Mouse (Mus musculus) v-Abl transformed pro-B cells (cell line): ENCODE results near the gene Ptgis.

Experiments used
- in situ Hi-C, 2 experiments: fragments of 400-800 bp; cut with MboI; formaldehyde crosslinking; loops; one replicate each; pipeline ENCODE4 v1.15.1; 2025; ENCODE audit not compliant: unreplicated experiment in 2 of 2

Ptgis gene

DNA sequence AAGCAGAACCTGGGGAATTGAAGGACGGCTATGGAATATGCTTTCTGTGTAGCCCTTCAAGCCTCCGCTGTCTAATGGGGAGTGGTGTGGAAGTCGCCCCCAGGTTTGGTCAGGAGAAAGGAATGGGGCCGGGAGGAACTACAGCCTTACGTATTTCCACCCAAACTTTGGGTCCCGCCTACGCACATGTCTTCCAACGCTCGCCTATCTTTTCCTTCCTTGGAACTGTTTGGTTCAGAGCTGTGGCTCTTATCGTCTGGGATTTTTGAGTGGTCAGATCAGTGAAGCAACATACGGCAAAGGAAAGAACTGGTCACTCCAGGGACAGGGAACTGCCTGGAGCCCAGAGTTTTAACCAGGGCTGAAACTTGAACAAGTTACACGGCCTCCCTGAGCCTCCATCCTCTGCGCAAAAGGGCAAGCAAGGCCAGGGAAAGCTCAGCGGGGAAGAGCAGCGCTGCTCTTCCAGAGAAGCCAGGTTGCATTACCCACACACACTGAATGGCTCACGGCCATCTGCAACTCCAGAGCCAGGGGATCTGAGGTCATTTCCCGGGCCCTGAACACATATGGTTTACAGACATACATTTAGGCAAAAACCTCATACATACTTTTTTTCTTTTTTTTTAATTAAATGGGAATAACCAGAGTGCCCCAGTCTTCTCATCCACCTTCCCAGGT is 4.9 kb downstream of the Ptgis start:
- in situ Hi-C loops, result no loop called here

DNA sequence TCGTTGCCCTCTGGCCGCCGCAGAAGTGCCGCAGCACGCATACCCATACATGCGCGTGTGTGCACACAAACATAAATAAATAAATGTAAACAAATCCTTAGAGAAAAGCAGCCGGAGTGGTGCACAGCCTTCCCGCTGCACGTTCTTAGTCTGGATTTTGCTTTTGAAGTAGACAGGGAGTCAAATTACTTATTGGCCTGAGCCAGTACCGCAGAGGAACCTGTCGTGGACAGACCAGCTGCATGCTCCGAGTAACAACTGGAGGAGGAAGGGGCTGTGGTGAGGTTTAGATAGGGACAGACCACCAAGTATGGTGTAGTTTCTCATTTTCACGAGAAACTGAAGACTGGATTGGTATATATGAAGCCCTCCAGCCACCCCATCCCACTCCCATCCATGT is 6.6 kb downstream of the Ptgis start:
- in situ Hi-C loops, result no loop called here

DNA sequence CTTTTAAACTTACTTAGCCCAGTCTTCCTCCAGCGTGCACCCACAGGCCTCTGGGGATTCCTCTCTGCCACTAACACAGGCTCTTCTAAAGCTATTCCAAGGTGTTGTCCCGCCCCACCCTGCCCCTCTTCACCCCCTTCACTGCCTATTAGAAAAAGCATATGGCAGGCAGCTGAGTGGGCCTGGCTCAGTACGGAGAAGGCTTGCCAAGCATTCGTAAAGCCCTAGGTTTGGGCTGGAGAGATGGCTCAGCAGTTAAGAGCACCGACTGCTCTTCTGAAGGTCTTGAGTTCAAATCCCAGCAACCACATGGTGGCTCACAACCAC is 7.4 kb downstream of the Ptgis start:
- in situ Hi-C loops, result no loop called here

DNA sequence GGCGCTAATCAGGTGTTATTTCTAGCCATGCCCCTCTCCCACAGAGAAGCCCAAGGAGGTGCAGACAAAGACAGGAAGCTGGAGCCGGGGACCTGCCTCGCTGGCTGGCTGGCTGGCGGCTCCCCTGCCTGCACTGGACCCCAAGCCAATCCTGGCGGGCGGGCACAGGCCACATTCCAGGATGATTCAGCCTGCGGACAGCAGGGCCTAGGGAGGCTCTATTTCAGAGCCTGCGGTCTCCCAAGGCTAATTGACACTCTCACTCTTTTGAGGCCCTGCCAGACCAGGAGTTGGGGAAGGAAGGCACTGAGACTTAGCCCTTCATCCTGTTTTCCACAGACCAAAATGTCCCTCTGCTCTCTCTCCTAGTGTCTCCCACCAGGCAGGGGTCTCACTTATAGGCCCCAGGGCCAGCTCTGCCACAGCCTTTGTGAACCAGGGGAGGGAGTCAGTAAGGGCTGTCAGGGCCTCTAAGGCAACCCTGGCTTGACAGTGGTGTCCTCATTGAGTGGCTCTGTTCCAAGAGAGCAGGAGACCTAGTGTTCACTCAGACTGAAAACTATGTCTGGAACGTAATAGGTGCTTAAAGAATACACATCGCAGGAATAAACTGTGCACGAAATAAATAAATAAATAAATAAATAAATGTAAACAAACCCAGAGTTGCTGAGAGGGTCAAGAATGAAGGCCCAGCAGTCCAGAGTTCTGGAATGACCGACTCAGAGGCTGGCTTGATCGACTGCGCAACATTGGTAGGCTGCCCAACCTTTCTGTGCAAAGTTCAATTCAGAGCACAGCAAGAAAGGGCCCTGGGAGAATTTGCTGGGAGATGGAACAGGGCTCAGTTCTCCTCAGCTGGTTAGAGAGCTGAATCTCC is 8.0 kb downstream of the Ptgis start:
- in situ Hi-C loops, result no loop called here

DNA sequence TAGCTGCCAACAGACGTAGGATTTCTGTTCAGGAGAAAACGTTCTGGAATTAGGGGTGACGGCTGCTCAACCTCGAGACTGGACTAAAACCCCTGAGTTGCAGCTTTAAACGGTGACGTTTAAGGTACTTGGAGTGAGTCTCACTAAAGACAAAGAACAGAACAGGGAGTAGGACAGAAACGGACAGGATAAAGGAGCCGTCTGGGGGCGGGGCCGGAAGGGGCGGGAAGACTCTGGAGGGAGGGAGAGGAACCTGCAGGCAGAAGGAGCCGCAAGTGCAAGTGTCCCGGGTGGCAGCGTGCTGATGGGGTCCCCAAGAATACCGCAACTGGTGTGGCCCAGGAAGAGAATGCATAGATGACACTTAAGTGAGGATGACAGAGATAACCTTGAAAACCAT is 9.8 kb downstream of the Ptgis start:
- in situ Hi-C loops, result no loop called here

DNA sequence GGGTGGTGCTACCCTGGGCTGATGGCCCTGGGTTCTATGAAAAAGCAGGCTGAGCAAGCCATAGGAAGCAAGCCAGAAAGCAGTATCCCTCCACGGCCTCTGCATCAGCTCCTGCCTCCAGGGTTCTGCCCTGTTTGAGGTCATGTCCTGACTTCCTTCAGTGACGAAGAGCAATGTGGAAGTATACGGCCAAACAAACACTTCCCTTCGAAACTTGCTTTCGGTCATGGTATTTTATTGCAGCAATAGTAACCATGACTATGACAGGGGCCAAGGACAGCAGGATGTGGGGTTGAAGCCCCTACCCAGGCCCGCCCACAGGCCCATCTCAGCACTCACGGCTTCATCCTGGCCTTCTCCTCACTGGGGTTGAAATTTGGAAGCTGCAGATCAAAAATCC is 15.5 kb downstream of the Ptgis start:
- in situ Hi-C loops, result loop anchor here (5.0 to 25.0 kb wide), 5 partner anchors 52 to 1138 kb away; partner anchors contain the start of gene Slc9a8 (in 1 of the 2)

DNA sequence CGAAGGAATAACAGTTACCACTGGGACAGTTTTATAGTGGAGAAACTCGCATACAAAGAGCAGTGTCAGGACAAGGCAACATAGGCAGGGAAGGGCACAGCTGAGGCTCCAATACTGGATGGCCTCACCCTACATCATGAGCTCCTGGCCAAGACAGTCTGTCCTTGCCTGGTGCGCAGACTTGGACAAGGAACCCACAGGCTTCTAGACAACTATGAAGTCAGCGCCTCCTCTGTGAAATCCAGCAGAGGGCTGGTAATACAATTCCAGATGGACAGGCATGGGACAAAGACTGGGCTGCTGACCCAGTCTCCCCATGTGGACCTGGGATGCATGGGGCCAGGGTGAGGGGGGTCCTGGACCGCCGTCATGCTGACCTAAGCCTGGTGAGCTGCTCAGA is 16.2 kb downstream of the Ptgis start:
- in situ Hi-C loops, result loop anchor here (5.0 to 25.0 kb wide), 5 partner anchors 53 to 1137 kb away; partner anchors contain the start of gene Slc9a8 (in 1 of the 2)

DNA sequence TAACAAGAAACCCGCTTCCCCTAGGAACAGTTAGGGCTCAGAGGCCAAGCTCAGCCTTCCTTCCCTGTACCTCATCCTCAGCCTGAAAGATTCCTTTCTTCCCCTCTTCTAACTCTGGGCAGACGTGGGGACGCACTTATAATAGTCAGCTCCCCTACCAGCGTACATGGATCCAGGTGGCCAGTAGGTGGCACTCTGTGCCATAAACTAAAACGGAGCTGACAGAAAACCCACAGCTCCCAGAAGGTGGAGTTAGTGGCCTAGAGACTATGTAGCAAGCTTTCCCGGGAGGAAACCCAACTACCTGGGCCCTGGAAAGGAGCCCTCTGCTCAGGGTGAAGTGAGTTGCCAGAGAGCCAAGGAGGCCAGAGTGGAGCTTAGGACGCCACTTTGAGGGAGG is 18.3 kb downstream of the Ptgis start:
- in situ Hi-C loops, result loop anchor here (5.0 to 25.0 kb wide), 5 partner anchors 55 to 1135 kb away; partner anchors contain the start of gene Slc9a8 (in 1 of the 2)

DNA sequence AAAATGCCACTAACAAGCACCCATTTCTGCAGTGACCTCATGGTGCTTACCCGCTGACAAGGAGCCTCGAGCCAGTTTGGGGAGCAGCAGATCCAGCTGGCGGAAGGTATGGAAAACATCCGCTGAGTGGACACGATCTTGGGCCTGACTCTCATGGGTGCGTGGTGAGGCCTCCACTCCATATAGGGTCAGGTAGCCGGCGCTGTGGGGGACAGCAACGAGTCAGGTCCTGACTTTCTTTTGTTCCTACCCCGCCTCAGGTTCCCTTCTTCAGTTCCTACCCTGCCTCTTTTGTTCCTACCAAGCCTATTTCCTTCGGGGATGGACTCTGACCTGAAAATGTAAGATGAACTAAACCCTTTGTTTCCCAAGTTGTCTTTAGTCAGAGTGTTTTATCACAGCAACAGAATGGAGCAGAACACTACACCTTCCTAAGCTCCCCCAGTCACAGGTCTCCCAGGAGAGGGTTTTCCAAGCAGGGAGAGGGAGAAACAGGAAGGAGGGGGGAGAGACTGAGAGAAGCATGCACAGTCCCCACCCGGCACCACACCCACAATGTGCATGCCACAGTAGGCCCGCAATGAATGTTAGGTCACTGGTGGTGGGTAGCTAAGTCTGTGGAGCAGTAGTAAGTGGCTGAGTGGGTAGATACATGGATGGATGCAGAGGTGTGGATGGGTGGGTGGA is 19.1 kb downstream of the Ptgis start:
- in situ Hi-C loops, result loop anchor here (5.0 to 25.0 kb wide), 5 partner anchors 56 to 1134 kb away; partner anchors contain the start of gene Slc9a8 (in 1 of the 2)

DNA sequence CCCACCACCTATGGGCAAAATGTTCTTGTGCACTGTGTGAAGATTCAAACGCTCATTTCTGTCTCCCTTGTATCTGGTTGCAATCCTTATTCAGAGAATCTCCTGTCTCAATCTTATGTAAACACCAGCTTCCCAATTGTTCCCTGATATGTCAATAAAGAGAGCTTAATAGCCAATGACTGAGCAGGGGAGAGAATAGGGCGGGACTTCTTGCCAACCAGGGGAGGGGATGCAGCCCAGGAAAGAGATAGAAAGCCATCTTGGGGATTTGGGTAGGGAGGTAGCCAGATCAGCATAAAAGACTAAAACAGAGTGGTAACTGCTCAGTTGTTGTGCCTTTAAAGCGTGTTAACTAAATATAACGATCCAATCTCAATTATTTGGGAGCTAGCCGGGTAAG is 19.7 kb downstream of the Ptgis start:
- in situ Hi-C loops, result loop anchor here (5.0 to 25.0 kb wide), 5 partner anchors 57 to 1133 kb away; partner anchors contain the start of gene Slc9a8 (in 1 of the 2)

DNA sequence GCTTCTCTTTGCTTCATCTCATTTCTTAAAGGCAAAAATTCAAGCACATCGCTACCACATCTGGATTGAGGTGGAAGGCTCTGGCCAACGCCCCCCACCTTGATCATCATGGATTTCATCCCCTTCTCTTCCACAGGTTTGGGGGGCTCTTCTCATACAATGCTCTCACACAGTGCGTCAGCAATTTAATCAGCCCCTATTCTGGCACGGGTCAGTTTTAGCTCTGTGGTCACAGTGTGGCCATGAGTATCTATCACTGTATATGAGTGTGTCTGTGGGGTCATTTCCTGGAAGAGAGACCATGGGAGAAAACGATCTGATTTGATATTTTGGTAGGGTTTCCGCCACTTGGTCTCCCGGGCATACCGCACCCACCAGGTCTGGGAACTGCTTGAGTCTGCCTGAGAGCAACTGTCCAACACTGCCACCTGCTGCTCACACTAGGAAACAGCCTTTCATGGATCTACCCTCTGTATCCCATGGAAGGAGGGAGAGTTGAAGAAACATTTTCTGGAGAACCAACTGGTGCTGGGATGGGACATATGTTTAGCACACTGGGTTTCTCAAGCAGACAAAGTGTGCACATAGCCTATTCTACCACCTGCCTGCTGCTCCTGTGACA is 21.1 kb downstream of the Ptgis start:
- in situ Hi-C loops, result loop anchor here (5.0 to 25.0 kb wide), 4 partner anchors 107 to 1132 kb away; no protein-coding TSS in a partner anchor

DNA sequence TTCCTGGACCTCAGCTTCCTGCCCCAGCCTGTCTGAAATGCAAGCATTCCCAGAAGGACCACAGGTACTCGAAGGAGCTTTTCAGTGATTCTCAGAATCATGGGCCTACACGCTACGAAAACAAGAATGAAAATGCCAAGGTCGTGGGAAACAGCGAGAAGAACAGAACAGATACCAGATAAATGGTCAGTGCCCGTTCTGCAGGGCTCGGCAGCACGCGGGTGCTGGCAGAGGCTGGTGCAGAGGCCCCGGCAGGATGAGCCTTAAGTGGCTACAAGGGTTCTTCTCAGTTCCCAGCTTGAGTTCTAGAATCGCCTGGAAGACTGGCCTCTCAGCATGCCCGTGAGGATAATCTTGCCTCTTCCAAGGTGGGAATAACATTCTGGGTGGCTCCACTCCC is 26.7 kb downstream of the Ptgis start:
- in situ Hi-C loops, result loop anchor here (5.0 to 25.0 kb wide), 4 partner anchors 101 to 1126 kb away; no protein-coding TSS in a partner anchor

DNA sequence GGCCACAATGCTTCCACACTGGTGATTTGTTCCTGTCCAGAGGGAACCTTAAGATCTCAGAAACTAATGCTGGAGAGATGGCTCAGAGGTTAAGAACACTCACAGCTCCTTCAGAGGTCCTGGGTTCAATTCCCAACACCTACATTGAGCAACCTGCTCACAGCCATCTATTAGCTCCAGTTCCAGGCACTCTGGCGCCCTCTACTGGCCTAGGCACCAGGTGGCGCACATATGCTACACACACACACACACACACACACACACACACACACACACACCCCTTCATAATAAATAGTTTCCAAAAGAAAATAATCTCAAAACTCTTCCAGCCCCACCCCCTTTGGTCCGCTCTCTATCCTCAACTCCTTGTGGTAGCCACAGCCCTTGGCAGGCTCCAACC is 27.3 kb downstream of the Ptgis start:
- in situ Hi-C loops, result loop anchor here (5.0 to 25.0 kb wide), 4 partner anchors 101 to 1126 kb away; no protein-coding TSS in a partner anchor

DNA sequence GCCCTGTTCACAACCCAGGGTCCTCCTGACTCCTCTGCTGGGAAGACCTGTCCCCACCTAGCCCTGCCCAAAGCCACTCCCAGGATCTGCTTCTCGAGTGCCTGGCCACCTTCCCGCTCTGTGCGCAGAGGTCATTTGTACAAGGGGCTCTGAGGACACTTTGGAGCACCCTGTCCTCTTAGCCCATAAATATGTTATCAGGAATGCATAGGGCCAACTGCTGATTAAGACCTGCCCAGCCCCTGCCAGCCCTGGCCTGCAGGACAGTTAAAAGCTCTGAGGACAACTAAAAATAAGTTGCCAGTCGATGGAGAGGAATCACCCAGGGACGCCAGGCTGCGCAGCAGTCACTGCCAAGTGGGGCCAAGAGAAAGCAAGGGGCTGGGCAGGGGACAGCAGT is 27.9 kb downstream of the Ptgis start:
- in situ Hi-C loops, result loop anchor here (5.0 to 25.0 kb wide), 4 partner anchors 100 to 1125 kb away; no protein-coding TSS in a partner anchor

DNA sequence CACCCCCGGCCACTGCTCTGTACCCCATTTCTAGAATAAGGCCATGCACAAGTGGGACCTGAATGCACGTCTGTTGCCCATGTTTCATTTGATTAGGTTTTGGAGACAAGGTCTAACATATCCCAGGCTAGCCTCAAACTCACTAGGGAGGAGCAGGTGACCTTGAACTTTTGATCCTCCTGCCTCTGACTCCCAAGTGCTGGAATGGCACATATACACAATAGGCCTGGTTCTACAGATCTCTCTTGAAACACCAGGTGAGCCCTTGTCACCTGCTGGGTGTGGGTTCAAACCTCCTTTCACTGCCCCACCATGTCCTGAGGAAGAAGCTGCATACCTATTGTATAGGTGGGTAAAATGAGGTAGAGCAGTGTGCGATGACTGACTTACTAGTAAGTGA is 28.3 kb downstream of the Ptgis start:
- in situ Hi-C loops, result loop anchor here (5.0 to 25.0 kb wide), 4 partner anchors 100 to 1125 kb away; no protein-coding TSS in a partner anchor

DNA sequence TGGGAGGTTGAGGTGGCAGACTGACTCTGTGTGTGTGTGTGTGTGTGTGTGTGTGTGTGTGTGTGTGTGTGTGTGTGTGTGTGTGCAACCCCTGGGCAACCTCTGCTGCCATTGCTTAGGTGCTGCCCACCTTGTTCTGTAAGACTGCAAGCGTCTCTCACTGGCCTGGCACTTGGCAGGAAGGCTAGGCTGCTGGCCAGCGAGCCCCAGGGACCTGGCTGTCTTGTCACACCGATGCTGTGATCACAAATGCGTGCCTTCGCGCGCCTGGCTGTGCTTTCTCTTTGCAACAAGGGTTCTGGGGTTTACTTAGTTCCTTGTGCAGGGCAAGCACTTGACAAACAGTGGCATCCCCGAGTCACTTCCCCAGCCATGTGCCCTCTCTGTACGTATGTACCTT is 30.5 kb downstream of the Ptgis start:
- in situ Hi-C loops, result loop anchor here (5.0 to 25.0 kb wide), 4 partner anchors 98 to 1123 kb away; no protein-coding TSS in a partner anchor

DNA sequence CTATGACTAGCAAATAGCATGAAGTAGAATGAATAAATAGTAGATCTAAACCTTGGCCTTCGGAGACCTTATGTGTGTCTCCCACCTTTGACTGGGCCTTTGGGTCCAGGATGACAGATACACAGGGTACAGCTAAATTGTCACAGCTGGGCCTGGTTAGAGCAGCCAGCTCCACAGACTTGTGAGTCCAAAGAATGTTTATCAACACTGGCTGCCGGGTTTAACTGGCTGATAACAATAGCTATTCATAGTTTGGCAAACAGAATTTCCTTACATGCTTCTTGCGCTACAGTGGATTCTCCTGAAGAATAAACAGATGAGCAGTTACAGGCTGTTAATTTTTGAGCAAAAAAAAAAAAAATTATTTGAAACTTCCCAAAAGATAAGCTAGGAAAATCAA is 31.4 kb downstream of the Ptgis start:
- in situ Hi-C loops, result loop anchor here in 1 of 2 experiments (25.0 kb wide), 2 partner anchors 622 to 1122 kb away; no protein-coding TSS in a partner anchor

DNA sequence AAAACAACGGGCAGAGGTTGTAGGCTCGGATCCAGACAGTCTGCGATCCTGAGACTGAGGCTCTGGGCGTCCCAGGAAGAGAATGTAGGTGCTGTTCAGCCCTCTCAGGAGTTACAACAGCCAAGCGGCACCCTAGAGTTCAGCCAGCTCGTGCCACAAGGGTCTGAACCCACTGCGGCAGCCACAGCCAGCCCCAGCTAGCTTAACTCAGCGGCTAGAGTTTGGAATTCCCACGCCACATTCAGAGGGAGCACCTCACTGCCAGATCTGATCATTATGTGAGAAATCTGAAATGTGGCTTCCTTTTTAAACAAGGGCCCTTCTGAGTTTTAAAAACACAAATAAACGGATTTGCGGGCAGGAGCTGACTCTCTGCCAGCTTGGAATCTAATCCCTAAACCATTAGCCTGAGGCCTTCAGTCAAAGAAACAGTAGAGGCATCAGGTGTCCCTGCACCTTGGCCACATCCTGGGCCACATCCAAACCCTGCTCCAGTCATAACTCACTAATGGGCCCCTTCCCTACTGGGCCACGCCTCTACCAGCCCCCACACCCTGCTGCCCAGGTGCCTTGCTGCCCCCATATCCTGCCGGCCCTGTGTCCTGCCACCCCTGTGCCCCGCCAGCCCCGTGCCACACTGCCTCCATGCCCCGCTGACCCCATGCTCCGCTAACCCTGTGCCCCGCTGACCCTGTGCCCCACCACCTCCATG is 34.3 kb downstream of the Ptgis start:
- in situ Hi-C loops, result loop anchor here in 1 of 2 experiments (25.0 kb wide), 2 partner anchors 619 to 1119 kb away; no protein-coding TSS in a partner anchor

DNA sequence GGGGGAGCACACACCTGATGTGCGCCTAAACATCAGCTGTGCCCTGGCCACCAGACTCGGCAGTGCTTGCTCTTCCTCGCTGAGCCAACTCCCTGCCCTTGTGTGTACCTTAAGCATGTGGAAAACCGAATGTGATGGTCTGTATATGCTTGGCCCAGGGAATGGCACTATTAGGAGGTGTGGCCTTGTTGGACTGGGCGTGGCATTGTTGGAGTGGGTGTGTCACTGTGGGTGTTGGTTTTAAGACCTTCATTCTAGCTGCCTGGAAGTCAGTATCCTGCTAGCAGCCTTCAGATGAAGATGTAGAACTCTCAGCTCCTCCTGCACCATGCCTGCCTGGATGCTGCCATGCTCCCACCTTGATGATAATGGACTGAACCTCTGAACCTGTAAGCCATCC is 35.7 kb downstream of the Ptgis start:
- in situ Hi-C loops, result loop anchor here in 1 of 2 experiments (25.0 kb wide), 2 partner anchors 617 to 1117 kb away; no protein-coding TSS in a partner anchor
